Mouse (Mus musculus): ENCODE data around the gene Shtn1. TPM values are rescaled to one million over a fixed set of nuclear protein-coding genes. Genes with fewer than 3 reads are reported as not detected.

Gene Shtn1
- polyA plus RNA-seq, 1 experiment from 2014 or later: 1.00 TPM

Other genes with a start within 250 kb of the Shtn1 start
- 0.19 and 0.25 TPM in 2 replicates for gene Eno4, start 132.7 kb downstream of the Shtn1 start, polyA plus RNA-seq (2015; fragmentation: Nextera tagmentation; extraction: Ambion mirVana)
- gene Hspa12a, start 132.4 kb downstream of the Shtn1 start, polyA plus RNA-seq (2015; fragmentation: Nextera tagmentation; extraction: Ambion mirVana): 12.4 and 12.5 TPM in 2 replicates
- not detected in 2 replicates for gene Vax1, start 94.0 kb upstream of the Shtn1 start, polyA plus RNA-seq (2015; fragmentation: Nextera tagmentation; extraction: Ambion mirVana)
- gene Kcnk18, start 143.1 kb upstream of the Shtn1 start, polyA plus RNA-seq (2015; fragmentation: Nextera tagmentation; extraction: Ambion mirVana): not detected in 2 replicates
- gene Slc18a2, start 184.8 kb upstream of the Shtn1 start, polyA plus RNA-seq (2015; fragmentation: Nextera tagmentation; extraction: Ambion mirVana): 9.1 and 11.1 TPM in 2 replicates
- 6.0 TPM in 1 of 2 replicates, not detected in the other for gene Rps12-ps3, start 246.2 kb upstream of the Shtn1 start, polyA plus RNA-seq (2015; fragmentation: Nextera tagmentation; extraction: Ambion mirVana)